Mouse (Mus musculus): ENCODE results near the gene Smpd3. TPM values are rescaled to one million over a fixed set of nuclear protein-coding genes. Genes with fewer than 3 reads are reported as not detected.
"Not testable (repeated sequence)": the region's sequence is repeated elsewhere in the genome, so short reads cannot be mapped to it uniquely, and the experiment has no call there.

Gene Smpd3
- polyA plus RNA-seq, 1 experiment = 31.9 TPM

DNA sequence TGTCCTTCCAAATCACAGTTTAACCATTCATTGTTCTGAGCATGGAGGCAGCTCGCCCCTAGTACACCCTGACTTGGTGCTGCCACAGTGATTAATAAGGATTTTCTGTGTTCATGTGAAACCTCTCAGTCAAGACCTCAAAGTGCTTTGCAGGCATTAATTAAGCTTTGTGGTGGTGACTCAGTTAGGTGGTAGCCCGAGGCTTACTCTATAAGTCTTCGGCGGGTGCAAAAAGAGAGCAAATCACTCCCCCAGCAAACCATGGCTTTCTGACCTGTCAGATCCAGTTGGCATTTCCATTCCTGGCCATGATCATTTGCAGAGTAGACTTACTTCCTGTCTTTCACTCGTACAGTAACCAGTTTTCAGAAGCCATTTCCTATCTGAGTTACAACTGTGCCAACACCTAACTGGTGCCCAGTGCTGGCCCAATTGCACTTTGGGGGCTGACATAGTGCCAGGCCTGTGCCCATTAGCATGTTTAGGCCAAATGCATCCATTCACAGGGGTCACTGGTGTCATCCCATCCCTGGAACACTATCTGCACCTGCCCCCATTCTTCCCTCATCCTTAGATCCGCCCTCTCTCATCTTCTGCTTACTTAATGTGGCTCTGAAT is 24.6 kb downstream of the Smpd3 start:
- no peak for TF ChIP-seq CTCF (IDR thresholded peaks at IDR 0.05; ENCODE audit: extremely low read depth, insufficient read depth, low read length)
- no peak for TF ChIP-seq POLR2A (IDR thresholded peaks at IDR 0.05; ENCODE audit: extremely low read depth, insufficient read depth, low read length)
- no peak overlapping the region for H3K4me3 ChIP-seq (ENCODE audit: insufficient read depth, low read length)
- no peak overlapping the region for H3K27ac ChIP-seq (ENCODE audit: insufficient read depth, low read length)
- H3K4me1 ChIP-seq (ENCODE audit: control insufficient read depth, insufficient read depth, low read length) = peaks cover 10% of the 10 kb centered on the region

DNA sequence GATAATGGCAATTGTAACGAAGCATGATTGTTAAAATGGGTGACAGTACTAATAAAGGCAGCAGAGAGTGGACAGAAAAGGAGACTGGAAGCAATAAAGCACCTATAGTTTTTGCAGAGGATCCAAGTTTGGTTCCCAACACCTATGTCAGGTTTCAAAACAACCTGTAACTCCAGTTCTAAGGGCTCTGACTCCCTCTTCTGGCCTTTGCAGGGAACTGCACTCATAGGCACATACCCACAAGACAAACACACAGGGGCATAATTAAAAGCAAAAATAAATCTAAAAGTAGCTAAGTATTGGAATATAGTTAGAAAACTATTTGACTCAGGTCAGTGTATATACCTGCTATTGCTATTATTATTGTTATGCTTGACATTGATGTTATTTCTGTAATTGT is 25.8 kb downstream of the Smpd3 start:
- no peak overlapping the region for H3K27ac ChIP-seq (ENCODE audit: insufficient read depth, low read length)
- H3K4me3 ChIP-seq (ENCODE audit: insufficient read depth, low read length) = no peak overlapping the region
- H3K4me1 ChIP-seq (ENCODE audit: control insufficient read depth, insufficient read depth, low read length) = peaks cover 10% of the 10 kb centered on the region
- no peak for TF ChIP-seq POLR2A (IDR thresholded peaks at IDR 0.05; ENCODE audit: extremely low read depth, insufficient read depth, low read length)
- TF ChIP-seq CTCF (IDR thresholded peaks at IDR 0.05; ENCODE audit: extremely low read depth, insufficient read depth, low read length) = 0 out of 2 replicates have a peak, but pooled peaks have one; percentile 4

DNA sequence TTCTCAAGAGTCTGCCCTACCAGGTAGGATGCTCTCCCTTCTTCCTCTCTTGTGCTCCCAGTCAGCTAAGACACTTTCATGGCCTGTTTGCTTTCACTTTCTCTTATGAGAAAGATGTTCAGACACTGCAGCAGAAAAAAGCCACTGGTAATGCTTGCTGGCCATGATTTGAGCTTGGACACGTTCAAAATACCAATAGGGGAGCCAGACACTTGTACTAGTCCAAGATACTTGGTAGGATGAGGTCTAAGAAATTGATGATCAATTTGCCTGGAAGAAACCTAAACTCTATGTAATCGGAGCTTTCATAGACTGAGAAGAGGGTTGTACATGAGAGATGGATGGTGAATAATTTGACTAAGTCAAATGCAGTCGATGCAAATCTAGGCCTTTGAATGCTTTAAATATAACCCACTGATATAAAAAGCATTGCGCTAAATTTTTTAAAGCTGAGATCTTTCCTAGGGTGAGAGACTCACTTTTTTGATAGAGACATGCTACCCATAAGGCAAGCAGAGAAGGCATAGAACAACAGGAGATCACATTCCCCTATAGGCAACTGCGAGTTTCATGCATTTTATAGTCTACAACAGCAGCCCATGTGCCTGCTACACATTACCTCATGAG is 27.6 kb downstream of the Smpd3 start:
- H3K4me1 ChIP-seq (ENCODE audit: control insufficient read depth, insufficient read depth, low read length) = peaks cover 12% of the 10 kb centered on the region
- no peak overlapping the region for H3K4me3 ChIP-seq (ENCODE audit: insufficient read depth, low read length)
- TF ChIP-seq CTCF (IDR thresholded peaks at IDR 0.05; ENCODE audit: extremely low read depth, insufficient read depth, low read length) (no peak), POLR2A (IDR thresholded peaks at IDR 0.05; ENCODE audit: extremely low read depth, insufficient read depth, low read length) (no peak)
- no peak overlapping the region; the same call in 1 of the 2 replicates for H3K27ac ChIP-seq (ENCODE audit: insufficient read depth, low read length)

DNA sequence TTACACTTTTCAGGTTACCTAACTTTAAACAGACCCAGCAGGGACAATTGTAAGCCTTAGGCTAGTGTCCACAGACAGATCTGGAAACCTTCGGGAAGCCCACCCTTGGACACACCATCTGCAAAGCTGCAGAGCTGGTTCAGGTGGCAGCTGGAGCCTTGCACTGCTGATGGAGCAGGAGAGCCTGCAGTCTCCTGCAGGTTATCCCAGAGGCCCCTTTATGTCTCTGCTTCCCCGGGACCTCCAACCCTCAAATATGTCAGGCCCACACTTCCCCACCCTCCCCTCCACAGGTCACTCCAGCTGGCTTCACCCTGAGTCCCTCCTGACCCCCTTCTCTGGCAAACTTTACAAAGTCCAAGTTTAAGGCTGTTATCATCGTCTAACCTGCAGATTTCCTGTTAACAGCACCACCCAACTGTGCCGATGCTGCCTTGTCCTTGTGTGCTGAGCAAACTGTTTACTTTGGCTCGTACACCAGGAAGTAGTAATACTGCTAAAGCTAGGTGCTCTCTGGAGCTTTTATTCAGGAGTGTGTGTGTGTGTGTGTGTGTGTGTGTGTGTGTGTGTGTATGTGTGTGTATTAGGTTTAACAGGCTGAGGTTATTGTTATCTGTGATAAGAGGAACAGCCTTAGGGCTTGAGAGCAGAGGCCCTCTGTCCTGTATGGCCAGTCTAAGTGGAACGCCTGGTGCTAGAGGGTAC is 29.6 kb downstream of the Smpd3 start:
- H3K4me3 ChIP-seq (ENCODE audit: insufficient read depth, low read length); H3K27ac ChIP-seq (ENCODE audit: insufficient read depth, low read length): not testable (repeated sequence)

DNA sequence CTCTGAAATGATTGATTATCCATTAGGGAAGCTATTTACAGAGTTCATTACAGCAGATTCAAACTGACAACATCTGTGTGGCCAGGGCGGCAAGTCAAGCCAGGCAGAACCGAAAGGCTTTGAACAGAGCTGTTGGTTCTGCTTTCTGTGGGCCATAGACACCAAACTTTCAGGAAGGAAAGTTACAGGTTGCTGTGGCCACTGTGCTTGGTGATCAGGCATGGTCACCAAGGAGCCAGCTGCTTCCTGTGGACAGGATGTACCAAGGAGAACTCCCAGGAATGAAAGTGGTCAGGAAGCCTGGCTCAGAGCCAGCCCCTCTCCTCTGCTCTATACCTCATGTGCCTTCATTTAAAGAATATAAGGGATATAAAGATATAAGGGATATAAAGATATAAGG is 30.2 kb downstream of the Smpd3 start:
- TF ChIP-seq POLR2A (IDR thresholded peaks at IDR 0.05; ENCODE audit: extremely low read depth, insufficient read depth, low read length) = no peak
- no peak for TF ChIP-seq CTCF (IDR thresholded peaks at IDR 0.05; ENCODE audit: extremely low read depth, insufficient read depth, low read length)
- peaks cover 12% of the 10 kb centered on the region for H3K4me1 ChIP-seq (ENCODE audit: control insufficient read depth, insufficient read depth, low read length)
- no peak overlapping the region for H3K27ac ChIP-seq (ENCODE audit: insufficient read depth, low read length)
- H3K4me3 ChIP-seq (ENCODE audit: insufficient read depth, low read length) = no peak overlapping the region

More for the DNA sequence above, 29.6 kb downstream of the Smpd3 start:
- peaks cover 12% of the 10 kb centered on the region for H3K4me1 ChIP-seq (ENCODE audit: control insufficient read depth, insufficient read depth, low read length)

DNA sequence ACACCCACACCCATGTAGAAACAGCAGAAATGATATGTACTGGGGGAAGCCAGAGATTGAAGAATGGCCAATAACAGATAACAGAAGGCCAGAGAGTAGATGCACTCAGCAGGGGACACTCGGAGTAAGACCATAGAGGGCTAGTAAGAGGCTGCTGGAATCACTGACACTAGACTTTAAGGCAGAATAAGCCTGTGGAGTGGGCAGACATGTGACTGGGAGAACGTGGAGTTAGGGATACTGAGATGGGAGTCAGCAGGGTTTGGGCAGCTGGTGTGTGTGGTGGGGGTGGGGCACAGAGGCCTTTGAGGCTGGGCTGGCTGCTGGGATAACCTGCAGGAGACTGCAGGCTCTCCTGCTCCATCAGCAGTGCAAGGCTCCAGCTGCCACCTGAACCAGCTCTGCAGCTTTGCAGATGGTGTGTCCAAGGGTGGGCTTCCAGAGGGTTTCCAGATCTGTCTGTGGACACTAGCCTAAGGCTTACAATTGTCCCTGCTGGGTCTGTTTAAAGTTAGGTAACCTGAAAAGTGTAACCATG is 31.0 kb downstream of the Smpd3 start:
- H3K4me3 ChIP-seq (ENCODE audit: insufficient read depth, low read length); H3K27ac ChIP-seq (ENCODE audit: insufficient read depth, low read length): not testable (repeated sequence)
- peaks cover 13% of the 10 kb centered on the region for H3K4me1 ChIP-seq (ENCODE audit: control insufficient read depth, insufficient read depth, low read length)

DNA sequence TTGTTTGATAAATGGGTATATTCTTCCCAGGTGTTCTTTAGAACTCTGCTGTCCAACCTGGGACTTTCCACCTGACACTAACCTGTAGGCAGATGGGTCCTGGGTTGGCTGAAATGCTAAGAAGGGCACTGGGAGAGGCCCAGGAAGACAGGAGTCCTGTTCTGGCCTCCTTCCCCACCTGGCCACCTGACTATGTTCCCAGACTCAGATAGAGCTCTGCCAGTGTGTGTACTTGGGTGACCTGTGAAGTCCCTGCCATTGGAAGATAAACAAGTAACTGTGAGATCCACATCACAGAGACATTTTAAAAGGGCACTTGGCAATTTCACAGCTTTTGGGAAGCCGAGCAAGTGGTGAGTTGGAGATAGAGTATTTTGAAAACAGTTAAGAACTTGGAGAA is 31.7 kb downstream of the Smpd3 start:
- TF ChIP-seq CTCF (IDR thresholded peaks at IDR 0.05; ENCODE audit: extremely low read depth, insufficient read depth, low read length) (no peak), POLR2A (IDR thresholded peaks at IDR 0.05; ENCODE audit: extremely low read depth, insufficient read depth, low read length) (no peak)
- H3K27ac ChIP-seq (ENCODE audit: insufficient read depth, low read length) = no peak overlapping the region
- no peak overlapping the region for H3K4me3 ChIP-seq (ENCODE audit: insufficient read depth, low read length)
- H3K4me1 ChIP-seq (ENCODE audit: control insufficient read depth, insufficient read depth, low read length) = peaks cover 15% of the 10 kb centered on the region

DNA sequence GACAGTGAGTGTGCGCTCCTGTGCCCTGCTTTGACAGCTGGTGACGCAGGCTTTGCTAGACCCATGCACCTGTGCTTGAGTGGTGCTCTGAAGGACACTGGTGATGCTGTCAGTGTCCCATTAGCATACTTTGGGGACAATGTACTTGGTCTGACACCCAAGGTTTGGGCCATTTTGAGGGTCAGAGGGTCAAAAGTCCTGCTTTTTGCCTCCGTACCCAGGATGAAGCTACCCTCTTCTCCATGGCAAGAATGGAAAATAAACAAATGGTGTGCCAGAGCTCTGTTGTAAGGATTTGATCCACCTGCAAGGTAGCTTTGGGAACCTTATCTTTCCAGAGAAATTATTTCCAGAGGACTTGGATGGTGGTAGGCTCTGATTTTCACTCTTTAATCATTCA is 32.5 kb downstream of the Smpd3 start:
- no peak overlapping the region for H3K27ac ChIP-seq (ENCODE audit: insufficient read depth, low read length)
- peaks cover 14% of the 10 kb centered on the region for H3K4me1 ChIP-seq (ENCODE audit: control insufficient read depth, insufficient read depth, low read length)
- no peak for TF ChIP-seq POLR2A (IDR thresholded peaks at IDR 0.05; ENCODE audit: extremely low read depth, insufficient read depth, low read length)
- no peak for TF ChIP-seq CTCF (IDR thresholded peaks at IDR 0.05; ENCODE audit: extremely low read depth, insufficient read depth, low read length)
- H3K4me3 ChIP-seq (ENCODE audit: insufficient read depth, low read length) = no peak overlapping the region

DNA sequence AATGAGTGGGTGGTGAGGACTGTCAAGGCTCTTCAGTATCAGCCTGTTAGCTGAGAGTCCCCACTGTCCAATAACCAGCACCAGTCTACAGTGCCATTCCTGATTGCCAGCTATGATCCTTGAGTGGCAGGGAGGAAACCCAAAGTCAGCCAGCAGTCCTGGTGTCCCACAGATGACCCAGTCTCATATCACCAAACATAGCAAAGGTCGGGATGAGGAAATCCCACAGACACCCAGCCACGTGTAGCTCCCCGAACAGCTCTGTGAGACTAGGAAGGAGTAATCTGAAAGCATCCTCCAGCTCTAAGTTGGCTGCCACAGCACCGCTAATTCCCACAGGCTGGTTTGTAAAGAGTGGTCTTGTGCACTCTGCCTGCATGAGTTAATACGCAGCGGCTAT is 33.5 kb downstream of the Smpd3 start:
- TF ChIP-seq POLR2A (IDR thresholded peaks at IDR 0.05; ENCODE audit: extremely low read depth, insufficient read depth, low read length) (no peak), CTCF (IDR thresholded peaks at IDR 0.05; ENCODE audit: extremely low read depth, insufficient read depth, low read length) (no peak)
- no peak overlapping the region for H3K4me3 ChIP-seq (ENCODE audit: insufficient read depth, low read length)

More for the DNA sequence above, 33.5 kb downstream of the Smpd3 start:
- peaks cover 12% of the 10 kb centered on the region for H3K4me1 ChIP-seq (ENCODE audit: control insufficient read depth, insufficient read depth, low read length)
- H3K27ac ChIP-seq (ENCODE audit: insufficient read depth, low read length) = no peak overlapping the region

Measured in cortical plate, adult 2 months (tissue).